Mouse (Mus musculus) spleen, adult 2 months (tissue): ENCODE results near the gene Fkbp15.

Experiments used
- CTCF ChIP-seq: fragments of 200-500 bp; IDR thresholded peaks from 2 replicates; pipeline ENCODE4 v1.5.1; 2011; ENCODE audit warnings: mild to moderate bottlenecking, inconsistent platforms; ENCODE audit not compliant: insufficient read depth, insufficient read length, insufficient replicate concordance; ENCODE audit errors: extremely low read depth
- POLR2A ChIP-seq: fragments of 200-500 bp; IDR thresholded peaks from 2 replicates; pipeline ENCODE4 v1.6.1; 2011; ENCODE audit warnings: low read depth, low read length, inconsistent platforms

GRCm38 (mm10) chr4:62306840-62307239 is 53.5 kb downstream of the Fkbp15 start:
- TF ChIP-seq POLR2A (no peak), CTCF (no peak)
